Mouse (Mus musculus): ENCODE results near the gene Bco2.
A peak's percentile ranks its signal among the peaks of the same experiment; 100 is the strongest.

Gene Bco2

GRCm38 (mm10) chr9:50555094-50555446, at the start of gene Bco2:
TSS of gene Bco2 (minus strand) at chr9:50555181.
- no peak for DNase-seq (ENCODE audit: low read depth)

GRCm38 (mm10) chr9:50604338-50604737, 49.4 kb upstream of the Bco2 start:
- DNase-seq (ENCODE audit: low read depth): no peak

- DNase-seq (ENCODE audit: low read depth): no peak
Measured at GRCm38 (mm10) chr9:50603998-50604324, 49.0 kb upstream of the Bco2 start.

- DNase-seq (ENCODE audit: low read depth): peak; percentile 96
Measured at GRCm38 (mm10) chr9:50603189-50603997, 48.4 kb upstream of the Bco2 start, which contains the start of the genes Sdhd and Timm8b. TSS of gene Sdhd (minus strand) at chr9:50603812. TSS of gene Timm8b (plus strand) at chr9:50603910.

- DNase-seq (ENCODE audit: low read depth): no peak
Measured at GRCm38 (mm10) chr9:50602055-50602845, 47.3 kb upstream of the Bco2 start.

- no peak for DNase-seq (ENCODE audit: low read depth)
Measured at GRCm38 (mm10) chr9:50601536-50601935, 46.6 kb upstream of the Bco2 start.

GRCm38 (mm10) chr9:50596973-50597372, 42.0 kb upstream of the Bco2 start:
- no peak for DNase-seq (ENCODE audit: low read depth)

- DNase-seq (ENCODE audit: low read depth): no peak
Measured at GRCm38 (mm10) chr9:50594794-50595417, 39.9 kb upstream of the Bco2 start.

GRCm38 (mm10) chr9:50593544-50593943, 38.6 kb upstream of the Bco2 start:
- peak; percentile 72 for DNase-seq (ENCODE audit: low read depth)

- no peak for DNase-seq (ENCODE audit: low read depth)
Measured at GRCm38 (mm10) chr9:50592955-50593354, 38.0 kb upstream of the Bco2 start.

- DNase-seq (ENCODE audit: low read depth): no peak
Measured at GRCm38 (mm10) chr9:50590856-50591518, 36.0 kb upstream of the Bco2 start.

GRCm38 (mm10) chr9:50586955-50587354, 32.0 kb upstream of the Bco2 start:
- DNase-seq (ENCODE audit: low read depth): no peak

GRCm38 (mm10) chr9:50585145-50585818, 30.3 kb upstream of the Bco2 start:
- DNase-seq (ENCODE audit: low read depth): no peak

- no peak for DNase-seq (ENCODE audit: low read depth)
Measured at GRCm38 (mm10) chr9:50580370-50580769, 25.4 kb upstream of the Bco2 start.

- DNase-seq (ENCODE audit: low read depth): no peak
Measured at GRCm38 (mm10) chr9:50569599-50570525, 14.9 kb upstream of the Bco2 start.

- DNase-seq (ENCODE audit: low read depth): no peak
Measured at GRCm38 (mm10) chr9:50567881-50568280, 12.9 kb upstream of the Bco2 start.

GRCm38 (mm10) chr9:50567372-50567771, 12.4 kb upstream of the Bco2 start:
- no peak for DNase-seq (ENCODE audit: low read depth)

GRCm38 (mm10) chr9:50565940-50566339, 11.0 kb upstream of the Bco2 start:
- DNase-seq (ENCODE audit: low read depth): no peak

- DNase-seq (ENCODE audit: low read depth): no peak
Measured at GRCm38 (mm10) chr9:50565173-50565572, 10.2 kb upstream of the Bco2 start.

- no peak for DNase-seq (ENCODE audit: low read depth)
Measured at GRCm38 (mm10) chr9:50561918-50562360, 7.0 kb upstream of the Bco2 start.

Measured in naive thymus-derived CD4-positive, alpha-beta T cell, adult 2 months (primary cell).